Mouse (Mus musculus): ENCODE measurements at regions not wholly inside any gene's neighbourhood (a gene's known extent, or its start where the extent isn't known, plus 50 kb on each side); places are given as distances from the start of the nearest gene placed in this dataset.

DNA sequence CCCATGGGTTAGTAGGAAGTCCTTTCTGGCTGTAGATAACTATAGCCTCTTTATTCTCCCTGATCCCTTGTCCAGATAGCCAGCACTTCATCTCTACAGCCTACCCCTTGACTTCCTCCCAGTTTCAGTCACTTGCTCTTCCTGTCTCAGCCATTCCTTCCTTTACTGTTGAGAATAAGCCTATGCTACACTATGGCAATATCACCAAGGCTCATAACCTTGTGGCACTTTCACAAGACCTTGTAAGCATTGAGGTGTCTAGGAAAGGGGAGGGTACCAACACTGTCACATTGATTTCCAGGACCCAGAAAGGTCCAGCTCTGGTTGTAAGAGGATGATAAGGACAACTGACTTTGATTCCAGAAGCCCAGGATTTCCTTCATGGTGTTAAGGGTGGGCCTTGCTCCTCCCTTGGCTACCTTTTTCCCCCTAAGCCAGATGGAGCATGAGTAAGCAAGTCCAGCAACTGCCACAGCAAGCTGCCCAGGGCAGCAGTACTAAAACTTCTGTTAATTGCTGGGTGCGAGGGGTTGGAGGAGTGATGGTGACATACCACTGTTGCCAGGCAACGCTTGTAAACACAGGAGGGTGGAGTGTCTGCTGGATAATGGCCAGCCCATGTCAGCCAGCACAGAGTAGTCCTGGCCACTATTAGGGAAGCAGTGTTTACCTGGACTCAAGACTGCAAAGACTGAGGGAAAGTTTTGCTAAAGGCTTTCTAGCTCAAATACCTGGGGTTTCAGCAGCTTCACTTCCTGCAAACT, 75.7 kb downstream of the Ankrd16 start:
- DNase-seq (ENCODE audit: low read depth, low spot score), result peak; percentile 76
- WGBS, result 13% methylated on average over 2 of the region's 2 CpGs

DNA sequence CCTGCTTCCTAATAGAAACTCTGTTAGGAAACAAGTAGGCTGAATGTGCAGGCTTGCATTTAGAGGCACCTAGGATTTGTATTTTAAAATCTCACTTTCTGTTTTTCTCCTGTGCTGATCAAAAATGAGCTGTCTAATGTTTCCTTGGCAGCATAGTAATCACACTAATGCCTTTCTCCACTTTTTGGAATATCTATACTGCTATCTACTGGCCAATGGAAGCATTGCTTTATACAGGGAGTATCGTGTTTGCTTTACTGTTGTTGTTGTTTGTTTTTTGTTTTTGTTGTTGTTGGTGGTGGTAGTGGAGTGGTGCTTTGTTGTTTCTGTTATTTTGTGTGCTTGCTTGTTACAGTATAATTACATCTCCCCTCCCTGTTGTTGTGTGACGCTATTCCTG, 92.3 kb downstream of the Ankrd16 start:
- no peak for DNase-seq (ENCODE audit: low read depth, low spot score)
- WGBS, result 26% methylated on average over 2 of the region's 2 CpGs

DNA sequence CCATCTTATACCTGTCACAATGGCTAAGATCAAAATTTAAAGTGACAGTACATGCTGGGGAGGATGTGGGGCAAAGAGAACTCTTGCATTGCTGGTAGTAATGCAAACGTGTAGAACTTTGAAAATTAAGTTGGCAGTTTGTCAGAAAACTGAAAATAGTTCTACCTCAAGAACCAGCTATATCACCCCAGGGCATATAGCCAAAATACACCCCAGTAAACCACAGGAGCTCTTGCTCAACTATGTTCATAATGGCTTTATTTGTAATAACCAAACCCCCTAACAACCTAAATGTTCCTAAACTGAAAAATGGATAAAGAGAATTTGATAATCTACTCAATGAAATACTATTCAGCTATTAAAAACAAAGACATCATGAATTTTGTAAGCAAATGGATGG, 102.3 kb downstream of the Ankrd16 start:
- no peak for DNase-seq (ENCODE audit: low read depth, low spot score)
- 9% methylated on average over 1 of the region's 1 CpGs for WGBS

DNA sequence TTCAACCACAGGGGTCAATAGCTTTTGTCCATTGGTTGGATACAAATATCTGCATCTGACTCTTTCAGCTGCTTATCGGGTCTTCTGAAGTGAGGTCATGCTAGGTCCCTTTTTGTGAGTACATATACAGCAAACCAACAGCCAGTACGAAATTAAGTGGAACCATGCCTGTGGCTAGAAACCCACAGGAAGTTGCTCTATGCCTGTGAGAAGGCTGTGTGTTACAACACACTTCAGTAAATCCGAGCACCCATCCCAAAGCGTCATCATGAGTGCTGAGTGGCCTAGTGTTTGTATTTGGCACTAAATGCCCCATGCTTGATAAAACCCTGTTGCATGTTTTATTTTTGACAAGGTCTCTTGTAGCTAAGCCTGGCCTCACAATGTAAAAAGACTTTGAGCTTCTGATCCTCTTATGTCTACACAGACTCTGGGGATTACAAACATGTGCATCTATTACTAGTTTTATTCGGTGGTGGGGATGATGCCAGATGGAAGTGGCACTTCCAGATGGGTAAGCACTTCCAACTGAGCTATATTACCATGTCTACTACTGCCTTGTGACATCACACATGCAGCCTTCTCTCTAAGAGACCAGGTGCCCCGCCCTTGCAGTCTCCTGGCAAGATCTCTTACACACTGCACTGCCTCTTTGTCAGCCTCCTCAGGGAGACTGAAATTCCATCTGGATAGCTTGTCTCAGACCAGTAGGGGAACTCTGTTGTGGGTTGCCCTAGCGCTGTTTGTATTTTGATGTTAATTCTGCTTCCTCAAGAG, 117.3 kb downstream of the Ankrd16 start:
- WGBS, result 73% methylated on average over 7 of the region's 7 CpGs
- DNase-seq (ENCODE audit: low read depth, low spot score), result no peak

DNA sequence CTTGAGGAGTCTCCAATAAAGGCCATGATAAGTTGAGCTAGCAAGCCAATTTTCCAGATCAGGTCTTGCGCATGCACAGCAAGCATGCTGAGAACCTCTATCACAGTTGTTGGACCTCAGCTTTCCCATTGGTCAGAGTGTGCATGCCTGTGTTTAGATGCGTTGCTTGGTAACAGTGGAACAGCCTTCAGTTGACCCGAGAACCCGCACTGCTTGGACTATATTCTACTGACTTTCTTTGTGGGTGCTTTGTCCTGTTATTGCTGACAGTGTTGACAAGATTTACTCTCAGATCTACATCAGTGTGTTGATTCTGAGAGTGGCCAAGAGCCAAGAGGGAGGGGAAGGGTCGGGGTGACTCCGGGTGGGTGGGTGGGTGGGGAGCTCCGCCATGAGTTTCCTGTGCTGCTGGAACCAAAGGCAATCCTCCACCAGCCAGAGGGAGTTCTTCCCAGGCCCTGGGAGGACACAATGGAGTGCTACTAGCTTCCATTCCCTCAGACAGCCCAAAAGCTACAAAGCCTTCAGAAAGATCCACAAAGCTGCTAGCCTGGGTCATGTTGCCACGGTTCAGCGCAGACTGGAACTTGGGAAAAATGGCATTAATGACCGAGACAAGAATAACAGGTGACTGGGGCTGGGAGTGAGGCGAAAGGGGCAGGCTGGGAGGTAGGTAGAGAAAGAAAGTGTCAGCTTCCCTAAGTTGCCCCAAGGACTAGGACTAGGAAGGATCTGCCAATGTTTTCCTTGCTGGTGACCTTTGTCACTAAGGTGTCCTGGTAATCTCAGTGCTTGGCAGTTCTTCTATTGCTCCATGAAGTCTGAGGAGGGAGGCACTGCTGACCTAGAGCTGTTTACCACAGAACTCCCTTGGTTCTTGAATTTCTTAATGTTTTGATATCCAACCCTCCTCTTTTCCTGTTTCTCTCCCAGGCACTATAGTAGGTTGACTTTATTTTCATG, 122.3 kb downstream of the Ankrd16 start:
- no peak for DNase-seq (ENCODE audit: low read depth, low spot score)
- 72% methylated on average over 11 of the region's 11 CpGs for WGBS

DNA sequence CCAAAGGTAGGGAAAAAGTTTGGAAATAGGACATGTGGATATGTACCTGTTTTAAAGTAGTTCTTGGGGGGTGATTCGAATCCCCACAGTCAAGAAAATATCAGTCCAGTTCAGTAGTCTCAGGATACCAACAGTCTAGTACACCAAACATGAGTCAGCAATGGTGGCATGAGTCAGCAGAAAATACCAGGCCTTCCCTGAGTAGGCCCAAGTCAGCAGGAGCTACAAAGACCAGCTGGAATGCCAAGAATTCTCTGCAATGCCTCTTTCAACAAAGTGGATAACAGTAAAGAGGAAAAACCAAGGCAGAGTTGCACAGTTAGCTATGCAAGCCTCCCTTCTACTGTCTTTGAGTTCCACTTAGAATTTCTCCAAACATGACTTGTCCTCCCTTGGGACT, 137.1 kb downstream of the Ankrd16 start:
- 74% methylated on average over 1 of the region's 1 CpGs for WGBS
- DNase-seq (ENCODE audit: low read depth, low spot score), result no peak

DNA sequence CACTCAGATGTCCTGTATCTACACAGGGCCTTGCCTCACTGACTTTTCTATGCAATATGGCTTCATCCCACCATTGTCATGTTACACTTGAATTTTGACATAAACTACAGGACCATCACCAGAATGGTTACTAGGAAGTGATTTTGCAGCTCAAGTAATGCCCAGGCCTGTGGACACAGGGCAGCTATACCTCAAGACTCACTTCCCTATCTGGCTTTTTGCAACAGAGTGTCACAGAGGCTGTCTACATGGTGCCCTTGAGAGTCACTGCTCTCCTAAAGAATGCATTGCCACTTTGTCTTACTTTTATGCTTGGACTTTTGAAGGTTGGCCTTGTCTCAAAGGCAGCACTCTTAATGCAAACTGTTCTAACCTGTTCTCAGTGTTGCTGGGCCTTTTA, 139.7 kb downstream of the Ankrd16 start:
- no peak for DNase-seq (ENCODE audit: low read depth, low spot score)

DNA sequence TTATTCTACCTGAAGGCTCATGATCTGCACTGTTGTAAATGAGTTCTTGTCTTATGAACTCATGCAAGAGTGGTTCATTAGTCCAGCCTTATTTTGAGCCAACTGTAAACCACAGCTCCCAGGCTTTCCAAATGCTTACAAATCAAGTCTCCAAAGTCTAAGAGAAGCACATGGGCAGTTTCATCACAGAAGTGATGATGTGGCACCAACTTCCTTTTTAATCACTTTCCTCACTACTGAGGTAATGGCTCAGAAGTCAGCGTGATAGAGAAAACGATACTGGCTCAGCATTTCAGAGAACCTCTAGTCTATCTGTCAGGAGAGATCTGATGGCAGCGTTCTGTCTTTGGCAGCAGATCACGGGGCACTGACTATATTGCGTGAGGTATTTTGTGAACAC, 140.4 kb downstream of the Ankrd16 start:
- WGBS, result 78% methylated on average over 5 of the region's 5 CpGs
- no peak for DNase-seq (ENCODE audit: low read depth, low spot score)

DNA sequence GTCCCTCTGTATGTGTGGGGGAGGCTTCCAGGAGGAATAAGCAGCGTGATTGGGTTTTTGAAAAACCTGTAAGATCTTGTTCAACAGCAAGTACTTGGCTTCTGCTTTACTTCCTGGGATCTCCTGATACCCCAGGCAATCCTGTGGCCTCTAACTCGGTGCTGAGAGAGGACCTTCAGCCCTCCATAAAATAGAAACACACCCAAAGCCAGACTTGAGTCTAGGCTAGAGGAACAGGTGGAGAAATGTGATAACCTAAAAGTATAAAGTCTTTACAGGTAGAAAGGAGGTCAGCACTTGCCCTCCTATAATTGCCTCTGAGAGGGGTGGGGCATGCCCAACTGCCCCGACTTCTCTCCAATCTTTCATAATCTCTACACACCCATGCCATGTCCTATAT, 183.1 kb downstream of the Ankrd16 start:
- no peak for DNase-seq (ENCODE audit: low read depth, low spot score)
- WGBS, result 26% methylated on average over 3 of the region's 3 CpGs

DNA sequence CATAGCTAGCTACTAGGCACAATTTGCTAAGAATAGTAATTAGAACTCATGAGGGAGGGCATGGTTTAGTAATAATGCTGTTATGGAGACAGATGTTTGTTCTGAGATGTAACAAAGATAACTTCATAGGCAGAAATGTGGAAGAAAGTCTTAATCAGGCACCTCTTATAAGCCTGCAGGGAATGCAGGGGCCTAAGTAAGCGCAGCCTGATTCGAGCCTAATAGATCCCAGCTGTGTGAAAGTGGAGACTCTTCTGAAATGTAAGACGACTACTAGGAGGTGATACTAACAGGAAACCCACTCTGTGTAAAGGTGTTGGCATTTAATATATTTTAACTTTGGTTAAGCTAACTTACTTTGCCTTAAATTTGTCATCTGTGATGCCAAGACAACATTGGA, 187.7 kb downstream of the Ankrd16 start:
- no peak for DNase-seq (ENCODE audit: low read depth, low spot score)
- 73% methylated on average over 3 of the region's 3 CpGs for WGBS

DNA sequence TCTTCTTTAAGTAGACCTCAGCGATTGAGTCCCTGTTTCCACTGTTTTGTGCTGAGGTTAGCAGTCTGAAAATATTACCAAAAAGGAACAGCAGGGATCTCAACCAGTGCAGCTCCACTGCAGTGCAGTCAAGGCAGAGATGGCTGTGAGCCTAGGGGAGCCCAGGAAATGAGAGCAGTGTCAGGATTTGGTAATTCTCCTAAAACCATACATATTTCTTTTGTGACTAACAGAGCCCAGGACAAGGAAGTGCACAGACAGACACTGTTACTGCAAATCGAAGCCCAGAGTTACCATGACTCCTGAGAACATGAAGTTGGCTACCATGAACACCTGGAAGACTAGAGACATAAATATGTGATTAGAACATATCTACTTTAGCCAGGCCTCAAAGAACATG, 189.3 kb downstream of the Ankrd16 start:
- WGBS, result 63% methylated on average over 2 of the region's 2 CpGs
- no peak for DNase-seq (ENCODE audit: low read depth, low spot score)

DNA sequence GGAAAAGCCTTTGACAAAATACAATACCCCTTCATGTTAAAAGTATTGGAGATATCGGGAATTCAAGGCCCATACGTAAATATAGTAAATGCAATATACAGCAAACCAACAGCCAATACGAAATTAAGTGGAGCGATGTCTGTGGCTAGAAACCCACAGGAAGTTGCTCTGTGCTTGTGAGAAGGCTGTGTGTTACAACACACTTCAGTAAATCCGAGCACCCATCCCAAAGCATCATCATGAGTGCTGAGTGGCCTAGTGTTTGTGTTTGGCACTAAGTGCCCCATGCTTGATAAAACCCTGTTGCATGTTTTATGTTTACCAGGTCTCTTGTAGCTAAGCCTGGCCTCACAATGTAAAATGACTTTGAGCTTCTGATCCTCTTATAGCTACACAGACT, 194.3 kb downstream of the Ankrd16 start:
- WGBS, result 86% methylated on average over 5 of the region's 5 CpGs

DNA sequence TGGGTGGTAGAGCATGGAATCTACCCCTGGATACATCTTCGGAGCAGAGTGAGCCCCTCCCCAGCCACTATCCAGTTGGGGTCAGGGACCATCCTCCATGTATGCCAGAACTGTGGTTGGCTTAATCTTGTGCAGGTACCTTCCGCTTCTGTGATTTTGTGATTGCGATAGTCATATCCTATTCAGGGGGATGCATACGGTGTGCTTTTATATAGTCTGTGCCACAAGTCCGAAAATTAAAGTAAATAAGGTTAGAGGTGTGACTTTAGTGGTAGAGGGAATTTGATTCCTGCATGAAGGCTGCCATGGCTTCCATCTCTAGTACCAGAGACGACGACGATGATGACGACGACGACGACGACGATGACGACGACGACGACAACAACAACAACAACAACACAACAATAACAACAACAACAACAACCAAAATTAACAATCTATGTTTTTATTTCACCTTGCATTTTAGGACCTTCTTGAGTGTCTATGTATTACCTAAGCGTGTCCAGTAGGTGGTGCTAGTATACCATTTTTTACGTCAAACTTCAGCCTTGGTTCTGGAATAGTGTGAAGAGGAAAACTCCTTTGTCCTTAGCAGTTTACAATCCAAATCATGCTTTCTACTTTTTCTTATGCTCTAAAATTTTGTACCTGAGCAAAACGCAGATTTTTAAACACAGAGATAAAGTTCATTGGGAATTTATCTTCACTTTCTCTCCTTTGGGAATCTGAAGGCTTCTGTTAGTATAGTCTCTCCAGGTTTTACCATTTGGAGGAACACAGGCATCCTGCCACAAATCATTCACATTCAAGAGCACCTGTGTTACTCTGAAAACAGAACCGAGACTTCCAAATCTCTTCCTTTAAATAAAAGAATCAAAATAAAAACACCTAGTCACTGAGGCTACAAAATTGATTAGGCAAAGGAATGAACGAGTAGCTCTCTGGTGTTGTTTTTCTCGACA, 224.5 kb downstream of the Ankrd16 start:
- no peak for DNase-seq (ENCODE audit: low read depth, low spot score)
- WGBS, result 27% methylated on average over 24 of the region's 24 CpGs

More for the DNA sequence above, 194.3 kb downstream of the Ankrd16 start:
- no peak for DNase-seq (ENCODE audit: low read depth, low spot score)

DNA sequence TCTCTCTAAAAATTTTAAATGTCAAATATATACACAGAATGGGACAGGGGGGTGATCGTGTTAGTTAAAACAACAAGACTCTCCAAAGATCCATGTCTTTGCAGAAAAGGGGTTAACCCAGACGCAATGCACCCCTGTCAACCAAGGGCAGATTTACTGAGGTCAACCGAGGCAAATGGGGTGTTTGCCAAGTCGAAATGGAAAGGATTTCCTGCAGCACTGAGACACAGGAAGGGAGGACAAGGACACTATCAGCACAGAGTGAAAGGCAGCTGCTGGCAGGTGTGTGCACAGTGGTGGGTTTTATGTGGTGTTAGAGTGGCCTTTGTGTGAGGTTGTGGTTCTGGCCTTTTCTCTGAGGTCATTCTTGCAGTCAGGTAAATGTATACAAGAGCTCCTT, 226.7 kb downstream of the Ankrd16 start:
- WGBS, result 22% methylated on average over 4 of the region's 4 CpGs
- no peak for DNase-seq (ENCODE audit: low read depth, low spot score)

DNA sequence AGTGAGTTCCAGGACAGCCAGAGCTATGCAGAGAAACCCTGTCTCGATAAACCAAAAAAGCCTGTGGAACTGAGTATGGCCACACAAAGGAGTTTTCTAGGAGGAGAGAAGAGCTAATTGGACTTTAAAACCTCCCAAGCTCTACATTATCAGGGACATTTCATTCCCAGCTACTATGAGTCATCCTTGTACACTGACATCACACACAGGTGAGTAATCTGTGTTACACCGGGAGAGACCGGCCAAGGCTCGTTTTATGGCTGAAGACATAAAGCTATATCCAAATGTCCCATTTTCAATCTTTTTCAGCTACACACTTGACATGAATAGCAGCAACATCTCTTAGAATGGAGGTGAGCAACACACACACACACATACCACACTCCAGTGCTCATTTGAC, 229.5 kb downstream of the Ankrd16 start:
- 57% methylated on average over 4 of the region's 4 CpGs for WGBS
- DNase-seq (ENCODE audit: low read depth, low spot score), result no peak

DNA sequence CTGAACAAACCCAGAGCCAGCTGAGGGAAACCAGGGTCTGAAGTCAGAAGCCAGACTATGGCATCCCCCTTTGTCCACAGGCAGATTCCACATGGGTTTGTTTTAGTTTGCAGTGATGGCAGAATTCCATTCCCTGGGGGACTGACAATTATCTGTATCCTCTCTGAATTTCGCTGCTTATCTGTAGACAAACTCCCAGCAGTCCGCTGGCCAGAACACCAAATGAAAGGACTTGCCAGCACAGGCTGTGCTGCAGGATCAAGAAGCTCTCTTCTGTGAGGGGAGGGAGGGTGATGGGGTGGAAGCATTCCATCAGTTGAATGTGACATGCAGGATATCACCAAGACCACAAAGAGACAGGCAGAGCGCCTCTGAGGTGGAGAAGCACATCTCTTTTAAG, 233.8 kb downstream of the Ankrd16 start:
- DNase-seq (ENCODE audit: low read depth, low spot score), result no peak
- WGBS, result 44% methylated on average over 3 of the region's 3 CpGs

DNA sequence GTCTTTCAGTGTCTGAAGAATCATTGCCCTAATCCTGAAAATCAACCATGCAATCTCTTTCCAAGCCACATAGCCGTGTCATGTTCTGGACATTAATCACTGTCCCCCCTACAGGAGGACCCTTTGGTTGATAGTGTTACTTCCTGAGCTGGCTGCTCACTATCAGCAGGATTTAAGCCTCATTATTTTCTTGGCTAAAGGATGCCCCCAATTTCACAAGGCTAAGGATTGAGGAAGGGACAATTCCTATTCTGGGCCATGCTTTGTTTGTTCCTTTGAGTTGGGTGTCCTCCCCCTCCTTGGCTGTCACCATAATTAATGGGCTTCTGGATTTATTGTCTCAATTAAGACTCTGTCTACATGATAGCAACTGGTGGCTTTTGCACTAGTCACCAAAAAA, 241.9 kb downstream of the Ankrd16 start:
- 51% methylated on average over 1 of the region's 1 CpGs for WGBS
- no peak for DNase-seq (ENCODE audit: low read depth, low spot score)

DNA sequence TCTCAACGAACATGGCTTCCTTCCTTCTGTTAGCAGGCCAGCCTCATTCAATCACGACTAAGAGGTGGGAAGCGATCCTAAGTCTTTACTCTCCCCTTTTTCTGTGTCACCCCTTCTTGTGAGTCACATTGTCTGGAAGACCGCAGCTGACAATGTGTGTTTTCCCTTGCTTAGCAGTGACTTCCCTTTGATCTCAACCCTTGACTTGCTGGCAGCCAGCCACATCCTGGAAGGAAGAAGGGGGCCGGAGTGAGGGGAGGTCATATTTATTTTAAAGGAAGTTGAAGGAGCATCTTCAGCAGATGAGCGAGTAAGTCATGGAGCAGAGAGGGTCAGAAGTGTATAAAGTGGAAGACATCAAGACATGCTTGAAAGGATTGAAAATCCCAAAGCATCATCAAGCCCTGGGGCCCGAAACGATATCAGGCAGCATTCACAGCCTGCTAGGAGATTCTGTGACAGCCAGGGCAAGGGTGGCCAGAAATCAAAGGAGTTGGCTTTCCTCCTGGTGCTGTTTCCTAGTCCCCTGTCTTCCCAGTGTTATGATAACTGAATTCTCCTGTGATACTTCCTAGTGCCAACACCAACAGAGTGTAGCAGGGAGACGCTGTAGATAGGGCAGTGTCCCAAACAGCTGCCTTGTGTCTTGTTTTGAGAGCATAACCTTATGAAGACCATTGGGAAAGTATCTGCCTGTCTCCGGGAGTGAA, 245.9 kb downstream of the Ankrd16 start:
- DNase-seq (ENCODE audit: low read depth, low spot score), result no peak
- WGBS, result 46% methylated on average over 10 of the region's 10 CpGs

DNA sequence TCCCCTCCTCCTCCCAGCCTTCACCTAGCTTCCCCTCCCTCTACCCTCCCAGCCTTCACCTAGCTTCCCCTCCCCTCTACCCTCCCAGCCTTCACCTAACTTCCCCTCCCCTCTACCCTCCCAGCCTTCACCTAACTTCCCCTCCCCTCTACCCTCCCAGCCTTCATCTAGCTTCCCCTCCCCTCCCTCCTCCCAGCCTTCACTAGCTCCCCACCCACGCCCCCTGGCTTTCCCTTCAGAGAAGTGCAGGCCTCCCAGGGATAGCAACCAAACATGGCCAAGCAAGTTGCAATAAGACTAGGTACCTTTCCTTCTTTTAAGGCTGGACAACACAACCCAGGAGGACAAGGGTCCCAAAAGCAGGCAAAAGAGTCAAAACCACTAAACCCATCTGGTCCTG, 248.5 kb downstream of the Ankrd16 start:
- WGBS, result 53% methylated on average over 1 of the region's 1 CpGs
- no peak for DNase-seq (ENCODE audit: low read depth, low spot score)

Measured in large intestine, adult 2 months (tissue).